Mouse (Mus musculus) large intestine, adult 2 months (tissue): ENCODE measurements around the gene Jsrp1. TPM values are rescaled to one million over a fixed set of nuclear protein-coding genes. Genes with fewer than 3 reads are reported as not detected.

Source experiments
- DNase-seq: peaks from one replicate; pipeline ENCODE4 v3.0.0-alpha.2; 2012; ENCODE audit warnings: low read depth, low spot score
- WGBS: fragments of 180-500 bp; shearing (Covaris S2); methylation state at CpG from one replicate; pipeline ENCODE4 v1.1.7; 2018; 5-methylcytosine and 5-hydroxymethylcytosine counted together
- polyA plus RNA-seq: library from polyadenylated mRNA; depleted of rRNA; stranded (reverse); fragments of >200 nt; gene quantifications from 2 replicates; pipeline ENCODE4 v1.2.3, GENCODE M21; 2012; rRNA removed

Gene Jsrp1
- polyA plus RNA-seq, 1 experiment, result not detected

GRCm38 (mm10) chr10:80773816-80774215 is 39.5 kb downstream of the Jsrp1 start:
- 80% methylated on average over 5 of the region's 5 CpGs for WGBS
- no peak for DNase-seq

- whole genome bisulfite sequencing, result 85% methylated on average over 6 of the region's 6 CpGs
- no peak for DNase-seq
Observed at GRCm38 (mm10) chr10:80768365-80768764, 44.9 kb downstream of the Jsrp1 start.

- WGBS, result 62% methylated on average over 10 of the region's 10 CpGs
- DNase-seq, result no peak
Observed at GRCm38 (mm10) chr10:80766161-80766815, 47.0 kb downstream of the Jsrp1 start.

GRCm38 (mm10) chr10:80765746-80766145 is 47.6 kb downstream of the Jsrp1 start:
- no peak for DNase-seq
- WGBS, result 66% methylated on average over 2 of the region's 2 CpGs

GRCm38 (mm10) chr10:80763502-80763901 is 49.8 kb downstream of the Jsrp1 start:
- DNase-seq, result no peak
- WGBS, result 81% methylated on average over 2 of the region's 2 CpGs

- 54% methylated on average over 3 of the region's 3 CpGs for WGBS
- DNase-seq, result no peak
Observed at GRCm38 (mm10) chr10:80761821-80762220, 51.5 kb downstream of the Jsrp1 start.

- no peak for DNase-seq
- 55% methylated on average over 4 of the region's 4 CpGs for WGBS
Observed at GRCm38 (mm10) chr10:80760596-80761524, 52.4 kb downstream of the Jsrp1 start.

- no peak for DNase-seq
- 41% methylated on average over 7 of the region's 7 CpGs for WGBS
Observed at GRCm38 (mm10) chr10:80758651-80759050, 54.6 kb downstream of the Jsrp1 start.

Other genes with a start within 250 kb of the Jsrp1 start
- gene Klf16, start 236.2 kb downstream of the Jsrp1 start, polyA plus RNA-seq, result 12.6 and 12.8 TPM in 2 replicates
- 214 and 233 TPM in 2 replicates for gene Abhd17a, start 223.2 kb downstream of the Jsrp1 start, polyA plus RNA-seq
- gene Scamp4, start 210.6 kb downstream of the Jsrp1 start, polyA plus RNA-seq, result 129 and 145 TPM in 2 replicates
- gene Adat3, start 210.6 kb downstream of the Jsrp1 start, polyA plus RNA-seq, result 11.8 and 14.6 TPM in 2 replicates
- 3.5 and 3.7 TPM in 2 replicates for gene Gm49322, start 207.5 kb downstream of the Jsrp1 start, polyA plus RNA-seq
- gene Csnk1g2, start 190.7 kb downstream of the Jsrp1 start, polyA plus RNA-seq, result 184 and 212 TPM in 2 replicates
- gene Btbd2, start 156.4 kb downstream of the Jsrp1 start, polyA plus RNA-seq, result 49.0 and 56.2 TPM in 2 replicates
- gene Mknk2, start 135.4 kb downstream of the Jsrp1 start, polyA plus RNA-seq, result 112 and 121 TPM in 2 replicates
- gene Mob3a, start 111.5 kb downstream of the Jsrp1 start, polyA plus RNA-seq, result 39.2 and 40.8 TPM in 2 replicates
- gene Izumo4, start 111.3 kb downstream of the Jsrp1 start, polyA plus RNA-seq, result 22.8 and 30.0 TPM in 2 replicates
- 75.1 and 109 TPM in 2 replicates for gene Ap3d1, start 71.2 kb downstream of the Jsrp1 start, polyA plus RNA-seq
- gene Dot1l, start 58.3 kb downstream of the Jsrp1 start, polyA plus RNA-seq, result 20.0 and 29.6 TPM in 2 replicates
- gene Sf3a2, start 15.3 kb downstream of the Jsrp1 start, polyA plus RNA-seq, result 26.8 and 30.3 TPM in 2 replicates
- gene Plekhj1, start 14.9 kb downstream of the Jsrp1 start, polyA plus RNA-seq, result 50.7 and 54.0 TPM in 2 replicates
- gene Amh, start 8.3 kb downstream of the Jsrp1 start, polyA plus RNA-seq, result 0.63 and 0.96 TPM in 2 replicates
- 980 and 1,000 TPM in 2 replicates for gene Oaz1, start 13.2 kb upstream of the Jsrp1 start, polyA plus RNA-seq
- gene Lingo3, start 30.5 kb upstream of the Jsrp1 start, polyA plus RNA-seq, result 0.04 and 0.05 TPM in 2 replicates
- 114 and 134 TPM in 2 replicates for gene Lsm7, start 41.7 kb upstream of the Jsrp1 start, polyA plus RNA-seq
- 48.4 and 72.7 TPM in 2 replicates for gene Sppl2b, start 41.8 kb upstream of the Jsrp1 start, polyA plus RNA-seq
- gene Tmprss9, start 58.4 kb upstream of the Jsrp1 start, polyA plus RNA-seq, result 0.21 and 0.32 TPM in 2 replicates
- 199 and 214 TPM in 2 replicates for gene Timm13, start 87.5 kb upstream of the Jsrp1 start, polyA plus RNA-seq
- gene Lmnb2, start 104.7 kb upstream of the Jsrp1 start, polyA plus RNA-seq, result 26.1 and 34.1 TPM in 2 replicates
- gene Gadd45b, start 116.6 kb upstream of the Jsrp1 start, polyA plus RNA-seq, result 18.3 and 23.8 TPM in 2 replicates
- gene Gng7, start 201.4 kb upstream of the Jsrp1 start, polyA plus RNA-seq, result 0.83 and 1.1 TPM in 2 replicates
- gene Diras1, start 212.2 kb upstream of the Jsrp1 start, polyA plus RNA-seq, result 0.22 and 0.36 TPM in 2 replicates
- gene Slc39a3, start 223.9 kb upstream of the Jsrp1 start, polyA plus RNA-seq, result 26.3 and 26.5 TPM in 2 replicates
- 143 and 164 TPM in 2 replicates for gene Sgta, start 246.7 kb upstream of the Jsrp1 start, polyA plus RNA-seq